Mouse (Mus musculus) ES-Bruce4 (cell line): Measurements from ENCODE around the gene Mrpl58.

Experiments
- CTCF ChIP-seq: IDR thresholded peaks from one replicate; pipeline ENCODE4 v1.8.1; 2011; ENCODE audit warnings: low read depth, low read length
- EP300 ChIP-seq: IDR thresholded peaks from 2 replicates; pipeline ENCODE4 v1.6.1; 2011; ENCODE audit warnings: low read depth, low read length; ENCODE audit not compliant: insufficient read depth
- POLR2A ChIP-seq: IDR thresholded peaks from one replicate; pipeline ENCODE4 v1.8.1; 2011; ENCODE audit warnings: low read length; ENCODE audit not compliant: insufficient read depth

DNA sequence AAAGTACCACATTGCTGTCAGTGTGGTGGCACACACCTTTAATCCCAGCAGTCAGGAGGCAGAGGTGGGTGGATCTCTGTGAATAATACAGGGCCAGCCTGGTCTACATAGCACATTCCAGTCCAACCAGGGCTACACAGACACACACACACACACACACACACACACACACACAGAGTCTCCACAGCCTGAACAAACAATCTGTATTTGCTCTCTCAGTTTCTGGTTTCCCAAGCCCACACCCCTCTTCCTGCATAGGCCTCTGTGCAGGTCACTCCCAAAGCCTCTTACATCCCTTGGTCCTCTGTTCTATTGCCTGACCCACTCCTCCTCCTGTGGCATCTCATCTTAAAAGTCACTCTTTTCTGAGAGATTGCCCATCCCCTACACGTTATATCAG is 31.5 kb upstream of the Mrpl58 start:
- TF ChIP-seq CTCF, result no peak
- TF ChIP-seq POLR2A, result no peak
- no peak for TF ChIP-seq EP300
